Mouse (Mus musculus) myocyte (in vitro differentiated cells): ENCODE measurements around the gene Sez6l. TPM values are rescaled to one million over a fixed set of nuclear protein-coding genes. Genes with fewer than 3 reads are reported as not detected.

ENCODE experiments used
- H3K27me3 ChIP-seq: one replicate; pipeline ENCODE4 v1.6.1; 2011; ENCODE audit not compliant: control insufficient read depth, insufficient read depth, insufficient read length
- H3K36me3 ChIP-seq: one replicate; pipeline ENCODE4 v1.6.1; 2011; ENCODE audit not compliant: control insufficient read depth, insufficient read depth
- H3K4me2 ChIP-seq: one replicate; pipeline ENCODE4 v1.6.1; 2011; ENCODE audit warnings: low read depth, control low read depth
- H3K4me3 ChIP-seq: one replicate; pipeline ENCODE4 v1.5.1; 2011; ENCODE audit warnings: mild to moderate bottlenecking, control low read depth, moderate library complexity
- H3K79me2 ChIP-seq: one replicate; pipeline ENCODE4 v1.6.1; 2011; ENCODE audit not compliant: control insufficient read depth, insufficient read depth
- H3ac ChIP-seq: one replicate; pipeline ENCODE4 v1.6.1; 2011; ENCODE audit not compliant: control insufficient read depth, insufficient read length
- CEBPB ChIP-seq: IDR thresholded peaks from 2 replicates; pipeline ENCODE4 v1.6.1; 2011; ENCODE audit warnings: mild to moderate bottlenecking, moderate library complexity; ENCODE audit not compliant: poor library complexity, insufficient read depth, severe bottlenecking
- E2F4 ChIP-seq: IDR thresholded peaks from one replicate; pipeline ENCODE4 v1.6.1; 2011; ENCODE audit warnings: mild to moderate bottlenecking, control low read depth, moderate library complexity; ENCODE audit not compliant: insufficient read depth
- MAX ChIP-seq: IDR thresholded peaks from one replicate; pipeline ENCODE4 v1.6.1; 2011; ENCODE audit warnings: low read depth, mild to moderate bottlenecking, control low read depth
- MYOD1 ChIP-seq, 3 experiments: IDR thresholded peaks; one replicate each; pipeline ENCODE4 v1.6.1; 2011; ENCODE audit warnings: control low read depth in 2 of 3, low read depth in 2 of 3, mild to moderate bottlenecking in 2 of 3, moderate library complexity in 1 of 3; ENCODE audit not compliant: insufficient read length in 2 of 3, control insufficient read depth in 1 of 3
- MYOG ChIP-seq, 3 experiments: IDR thresholded peaks; one replicate each; pipeline ENCODE4 v1.6.1; 2011; ENCODE audit warnings: control low read depth in 2 of 3, low read depth in 2 of 3, mild to moderate bottlenecking in 2 of 3; ENCODE audit not compliant: insufficient read length in 2 of 3, control insufficient read depth in 1 of 3, insufficient read depth in 1 of 3
- POLR2A ChIP-seq: IDR thresholded peaks from one replicate; pipeline ENCODE4 v1.6.1; 2011; ENCODE audit warnings: low read depth, mild to moderate bottlenecking, control low read depth, moderate library complexity; ENCODE audit not compliant: insufficient read length
- POLR2AphosphoS2 ChIP-seq: IDR thresholded peaks from one replicate; pipeline ENCODE4 v1.6.1; 2011; ENCODE audit warnings: low read depth, control low read depth; ENCODE audit not compliant: insufficient read length
- REST ChIP-seq: IDR thresholded peaks from one replicate; pipeline ENCODE4 v1.6.1; 2011; ENCODE audit warnings: mild to moderate bottlenecking, control low read depth, moderate library complexity; ENCODE audit not compliant: insufficient read depth, insufficient read length
- SRF ChIP-seq: IDR thresholded peaks from one replicate; pipeline ENCODE4 v1.6.1; 2011; ENCODE audit warnings: low read depth; ENCODE audit not compliant: control insufficient read depth, insufficient read length
- TCF12 ChIP-seq: IDR thresholded peaks from one replicate; pipeline ENCODE4 v1.6.1; 2011; ENCODE audit warnings: mild to moderate bottlenecking, control low read depth; ENCODE audit not compliant: poor library complexity, insufficient read depth, severe bottlenecking
- TCF3 ChIP-seq: IDR thresholded peaks from one replicate; pipeline ENCODE4 v1.6.1; 2011; ENCODE audit warnings: low read depth, control low read depth; ENCODE audit not compliant: insufficient read length
- USF1 ChIP-seq: IDR thresholded peaks from one replicate; pipeline ENCODE4 v1.6.1; 2011; ENCODE audit warnings: low read depth, mild to moderate bottlenecking, control low read depth, moderate library complexity
- polyA plus RNA-seq: library from polyadenylated mRNA; unstranded; fragments of >200 nt; fragmentation: generic; extraction: Trizol; gene quantifications from one replicate; pipeline ENCODE4 v1.2.1, GENCODE M21; 2012; ENCODE audit warnings: missing spikeins

The Sez6l gene
- polyA plus RNA-seq, 1 experiment = not detected

- no peak overlapping the region for H3ac ChIP-seq
- H3K4me3 ChIP-seq = no peak overlapping the region
- no peak overlapping the region for H3K4me2 ChIP-seq
- TF ChIP-seq POLR2AphosphoS2 = no peak
- H3K27me3 ChIP-seq = peaks cover 4% of the 10 kb centered on the region
- no peaks in the 10 kb centered on the region for H3K79me2 ChIP-seq
- H3K36me3 ChIP-seq = no peaks in the 10 kb centered on the region
Observed at GRCm38 (mm10) chr5:112548846-112549620, 28.0 kb downstream of the Sez6l start.

- TF ChIP-seq POLR2A = no peak
- TF ChIP-seq REST = no peak
- no peak for TF ChIP-seq SRF
- TF ChIP-seq TCF3 = no peak
- TF ChIP-seq CEBPB = no peak
- TF ChIP-seq MYOG (IDR thresholded peaks at IDR 0.05; ENCODE audit: control insufficient read depth in 1 of 3, insufficient read depth in 1 of 3, insufficient read length in 2 of 3, low read depth in 2 of 3) = no peak
- TF ChIP-seq USF1 = no peak
- no peak for TF ChIP-seq E2F4
- no peak for TF ChIP-seq TCF12
- TF ChIP-seq MAX = no peak
- no peak for TF ChIP-seq MYOD1 (IDR thresholded peaks at IDR 0.05; ENCODE audit: control insufficient read depth in 1 of 3, insufficient read length in 2 of 3, low read depth in 2 of 3)
- TF ChIP-seq POLR2AphosphoS2 = no peak
- H3K79me2 ChIP-seq = no peaks in the 10 kb centered on the region
- no peak overlapping the region for H3K4me2 ChIP-seq
- no peak overlapping the region for H3K4me3 ChIP-seq
- no peaks in the 10 kb centered on the region for H3K36me3 ChIP-seq
- no peak overlapping the region for H3ac ChIP-seq
- H3K27me3 ChIP-seq = peaks cover 4% of the 10 kb centered on the region
Observed at GRCm38 (mm10) chr5:112546771-112547170, 30.2 kb downstream of the Sez6l start.

- Histone ChIP-seq H3K4me2 (no peak overlapping the region), H3K79me2 (no peaks in the 10 kb centered on the region), H3ac (no peak overlapping the region), H3K4me3 (no peak overlapping the region), H3K27me3 (peaks cover 3% of the 10 kb centered on the region), H3K36me3 (no peaks in the 10 kb centered on the region)
- no peak for TF ChIP-seq USF1
- TF ChIP-seq MAX = no peak
- no peak for TF ChIP-seq TCF3
- no peak for TF ChIP-seq TCF12
- TF ChIP-seq E2F4 = no peak
- no peak for TF ChIP-seq REST
- no peak for TF ChIP-seq SRF
Observed at GRCm38 (mm10) chr5:112538295-112538694, 38.7 kb downstream of the Sez6l start.

GRCm38 (mm10) chr5:112535868-112536267 lies 41.1 kb downstream of the Sez6l start:
- Histone ChIP-seq H3ac (no peak overlapping the region), H3K4me2 (no peak overlapping the region), H3K4me3 (no peak overlapping the region), H3K27me3 (peaks cover 3% of the 10 kb centered on the region), H3K79me2 (no peaks in the 10 kb centered on the region), H3K36me3 (no peaks in the 10 kb centered on the region)
- TF ChIP-seq TCF3 = no peak
- TF ChIP-seq CEBPB = no peak

GRCm38 (mm10) chr5:112534146-112534545 lies 42.8 kb downstream of the Sez6l start:
- H3K4me3 ChIP-seq = no peak overlapping the region
- H3K4me2 ChIP-seq = no peak overlapping the region
- TF ChIP-seq TCF3 = no peak
- no peak for TF ChIP-seq E2F4
- TF ChIP-seq POLR2AphosphoS2 = no peak
- TF ChIP-seq POLR2A = no peak
- no peak for TF ChIP-seq CEBPB
- no peak for TF ChIP-seq TCF12
- no peak for TF ChIP-seq MYOG (IDR thresholded peaks at IDR 0.05; ENCODE audit: control insufficient read depth in 1 of 3, insufficient read depth in 1 of 3, insufficient read length in 2 of 3, low read depth in 2 of 3)
- TF ChIP-seq MYOD1 (IDR thresholded peaks at IDR 0.05; ENCODE audit: control insufficient read depth in 1 of 3, insufficient read length in 2 of 3, low read depth in 2 of 3) = no peak
- TF ChIP-seq SRF = no peak
- TF ChIP-seq REST = no peak
- no peak for TF ChIP-seq MAX
- TF ChIP-seq USF1 = no peak
- no peaks in the 10 kb centered on the region for H3K36me3 ChIP-seq
- H3ac ChIP-seq = no peak overlapping the region
- H3K27me3 ChIP-seq = peaks cover 3% of the 10 kb centered on the region
- no peaks in the 10 kb centered on the region for H3K79me2 ChIP-seq
